Mouse (Mus musculus) ES-E14 (cell line): ENCODE data around the gene Disp3.

Source experiments
- HCFC1 ChIP-seq: IDR thresholded peaks from 2 replicates; pipeline ENCODE4 v1.6.1; 2012; ENCODE audit warnings: low read length, inconsistent platforms, borderline replicate concordance; ENCODE audit not compliant: insufficient read depth
- ZC3H11A ChIP-seq: IDR thresholded peaks from 2 replicates; pipeline ENCODE4 v1.6.1; 2012; ENCODE audit warnings: low read depth, mild to moderate bottlenecking, inconsistent platforms, low read length, borderline replicate concordance

GRCm38 (mm10) chr4:148293319-148293718 lies 5.6 kb upstream of the Disp3 start:
- TF ChIP-seq ZC3H11A (no peak), HCFC1 (no peak)
